Mouse (Mus musculus) cerebellum, adult 8-10 months (tissue): ENCODE results near the gene Med13l.

Experiments used
- DNase-seq: peaks from one replicate; pipeline ENCODE4 v3.0.0; 2022

Med13l gene

GRCm38 (mm10) chr5:118560385-118561085 is at the start of gene Med13l:
Gene Med13l, plus strand, starts transcription at chr5:118560679.
- peak; percentile 44 for DNase-seq

- DNase-seq: no peak
Measured at GRCm38 (mm10) chr5:118510969-118511368, 49.5 kb upstream of the Med13l start.

- DNase-seq: no peak
Measured at GRCm38 (mm10) chr5:118513005-118513404, 47.5 kb upstream of the Med13l start.

- peak; percentile 16 for DNase-seq
Measured at GRCm38 (mm10) chr5:118513629-118514526, 46.6 kb upstream of the Med13l start.

- no peak for DNase-seq
Measured at GRCm38 (mm10) chr5:118514527-118514831, 46.0 kb upstream of the Med13l start.

GRCm38 (mm10) chr5:118514842-118515241 is 45.6 kb upstream of the Med13l start:
- no peak for DNase-seq

- no peak for DNase-seq
Measured at GRCm38 (mm10) chr5:118515280-118515721, 45.2 kb upstream of the Med13l start.

GRCm38 (mm10) chr5:118516066-118516465 is 44.4 kb upstream of the Med13l start:
- DNase-seq: no peak

GRCm38 (mm10) chr5:118516470-118516869 is 44.0 kb upstream of the Med13l start:
- DNase-seq: no peak

GRCm38 (mm10) chr5:118520457-118520856 is 40.0 kb upstream of the Med13l start:
- DNase-seq: no peak

- no peak for DNase-seq
Measured at GRCm38 (mm10) chr5:118524400-118524799, 36.1 kb upstream of the Med13l start.

GRCm38 (mm10) chr5:118525634-118526033 is 34.8 kb upstream of the Med13l start:
- DNase-seq: no peak

GRCm38 (mm10) chr5:118526504-118526903 is 34.0 kb upstream of the Med13l start:
- no peak for DNase-seq

GRCm38 (mm10) chr5:118529241-118529640 is 31.2 kb upstream of the Med13l start:
- no peak for DNase-seq

GRCm38 (mm10) chr5:118532125-118532524 is 28.4 kb upstream of the Med13l start:
- no peak for DNase-seq

GRCm38 (mm10) chr5:118532659-118533058 is 27.8 kb upstream of the Med13l start:
- DNase-seq: no peak

GRCm38 (mm10) chr5:118534407-118534921 is 26.0 kb upstream of the Med13l start:
- no peak for DNase-seq

- no peak for DNase-seq
Measured at GRCm38 (mm10) chr5:118535130-118535529, 25.3 kb upstream of the Med13l start.

- DNase-seq: no peak
Measured at GRCm38 (mm10) chr5:118538487-118538886, 22.0 kb upstream of the Med13l start.

GRCm38 (mm10) chr5:118543816-118544215 is 16.7 kb upstream of the Med13l start:
- no peak for DNase-seq

GRCm38 (mm10) chr5:118550493-118550892 is 10.0 kb upstream of the Med13l start:
- DNase-seq: no peak

GRCm38 (mm10) chr5:118553290-118553689 is 7.2 kb upstream of the Med13l start:
- no peak for DNase-seq

- DNase-seq: no peak
Measured at GRCm38 (mm10) chr5:118555305-118555704, 5.2 kb upstream of the Med13l start.

- DNase-seq: no peak
Measured at GRCm38 (mm10) chr5:118556387-118556937, 4.0 kb upstream of the Med13l start.
